Mouse (Mus musculus): ENCODE data around the gene Entr1. TPM values are rescaled to one million over a fixed set of nuclear protein-coding genes. Genes with fewer than 3 reads are reported as not detected.
"Not testable (repeated sequence)": the region's sequence is repeated elsewhere in the genome, so short reads cannot be mapped to it uniquely, and the experiment has no call there.

Gene Entr1
- polyA plus RNA-seq, 1 experiment from 2014 or later = 137 TPM

DNA sequence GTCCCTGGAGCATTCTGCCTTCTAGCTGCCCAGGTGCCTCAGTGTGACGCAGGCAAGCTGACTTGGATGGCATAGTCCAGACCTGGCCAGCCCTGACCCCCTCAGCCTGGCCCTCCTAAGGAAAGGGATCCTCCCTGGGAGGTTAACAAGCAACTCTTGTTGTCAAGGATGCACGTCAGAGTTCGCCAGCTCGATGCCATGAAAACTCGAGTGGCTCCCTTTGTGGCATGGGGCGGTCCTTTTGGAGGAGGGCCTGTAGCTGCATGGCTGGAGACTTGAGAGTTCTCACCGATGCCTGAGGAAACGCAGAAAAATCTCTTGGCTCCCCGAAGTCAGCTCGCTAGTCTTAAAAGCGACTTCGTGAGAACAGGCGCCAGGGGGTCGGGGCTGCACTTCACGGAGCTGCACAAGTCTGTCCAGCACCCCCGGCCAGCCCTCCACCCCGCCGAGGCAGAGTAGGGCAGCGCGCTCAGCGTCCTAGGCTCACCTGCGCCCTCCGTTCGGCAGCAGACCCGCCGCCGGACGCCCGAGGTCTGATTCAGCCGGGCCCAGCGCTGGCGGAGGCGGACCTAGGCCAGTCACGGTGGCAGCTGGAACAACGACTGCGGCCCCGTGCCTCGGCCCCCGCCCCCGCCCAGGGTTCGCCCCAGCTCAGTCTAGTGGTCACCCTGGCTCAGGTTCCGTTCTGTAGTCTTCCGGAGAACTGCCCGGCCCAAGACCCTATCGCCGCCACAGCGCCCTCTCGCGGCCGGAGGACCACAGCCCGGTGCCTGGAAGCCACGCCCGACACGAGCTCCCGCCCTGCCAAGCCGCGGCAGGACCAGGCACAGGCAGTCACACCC is 19.6 kb upstream of the Entr1 start, which contains the start of gene Inpp5e:
Inpp5e (minus strand) TSS at position 689 of the 842 bp plus-strand sequence.
- Histone ChIP-seq H3K36me3 (replicated peaks) (peaks cover 78% of the 10 kb centered on the region), H3K4me3 (peak within 1 kb of the TSS; percentile 89), H3K4me1 (peaks cover 47% of the 10 kb centered on the region), H3K9me3 (no peaks in the 10 kb centered on the region), H3K27ac (replicated peaks) (peak within 1 kb of the TSS; percentile 94), H3K27me3 (replicated peaks; ENCODE audit: low read depth, poor library complexity, severe bottlenecking) (no peaks in the 10 kb centered on the region)
- 1% methylated on average over 57 of the region's 57 CpGs for WGBS
- DNase-seq (ENCODE audit: low spot score) = peak; percentile 98

DNA sequence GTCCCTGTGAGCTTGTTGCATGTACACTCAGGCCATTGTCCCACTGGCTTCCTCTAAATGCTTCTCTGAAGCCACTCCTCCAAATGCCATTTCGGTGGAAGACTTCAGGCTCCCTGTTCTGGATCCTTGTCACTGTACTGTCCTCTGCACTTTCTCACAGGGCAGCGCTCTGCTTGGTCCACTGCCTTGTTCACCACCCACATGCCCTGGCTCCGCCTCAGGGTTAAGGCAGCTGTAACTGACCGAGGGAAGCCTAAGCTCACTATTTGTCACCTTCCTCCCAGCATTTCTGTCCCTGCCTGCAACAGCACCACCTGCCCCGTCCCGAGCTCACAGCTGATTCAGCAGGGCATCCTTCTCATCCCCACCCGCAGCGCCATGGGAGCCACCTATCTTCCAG is 14.2 kb upstream of the Entr1 start:
- Histone ChIP-seq H3K4me1 (peaks cover 37% of the 10 kb centered on the region), H3K27ac (replicated peaks) (no peak overlapping the region), H3K9me3 (no peaks in the 10 kb centered on the region), H3K27me3 (replicated peaks; ENCODE audit: low read depth, poor library complexity, severe bottlenecking) (no peaks in the 10 kb centered on the region), H3K36me3 (replicated peaks) (peaks cover 86% of the 10 kb centered on the region), H3K4me3 (no peak overlapping the region)
- no peak for DNase-seq (ENCODE audit: low spot score)
- 79% methylated on average over 8 of the region's 8 CpGs for WGBS

DNA sequence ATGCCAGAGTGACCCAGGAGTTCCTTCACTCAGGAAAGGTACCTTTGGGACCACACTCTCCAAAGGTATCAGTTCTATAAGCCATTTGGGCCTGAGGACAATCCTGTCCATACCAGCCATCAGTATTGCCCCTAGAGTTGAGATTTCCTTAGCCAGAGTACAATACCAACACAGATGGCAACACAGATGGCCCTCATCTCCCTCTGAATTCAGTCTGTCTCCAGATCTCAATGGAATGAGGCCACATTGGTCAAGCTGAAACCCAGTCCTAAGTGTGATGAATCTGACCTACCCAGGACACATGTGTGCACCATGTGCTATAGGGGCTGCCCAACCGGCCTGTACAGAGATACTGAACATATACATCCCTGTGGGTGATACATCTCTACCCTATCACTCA is 13.1 kb upstream of the Entr1 start:
- 94% methylated on average over 1 of the region's 1 CpGs for WGBS

DNA sequence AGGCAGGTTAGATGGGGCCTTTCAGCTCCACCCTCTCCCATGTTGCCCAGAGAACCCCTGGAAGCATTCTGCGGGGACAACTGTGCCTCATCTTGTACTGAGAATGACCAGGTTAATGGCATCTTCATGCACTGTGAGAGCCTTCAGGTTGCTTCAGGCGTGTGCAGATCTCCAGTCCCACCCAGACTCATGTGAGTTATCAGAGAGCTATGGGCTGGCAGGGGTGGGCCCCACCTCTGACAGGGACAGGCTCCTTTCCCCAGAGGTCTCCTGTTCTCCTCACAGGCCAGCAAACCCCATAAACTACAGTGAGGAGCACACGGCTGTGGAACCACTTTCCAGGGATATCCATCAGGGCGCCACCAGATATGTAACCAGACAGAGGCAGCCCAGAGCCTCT is 11.9 kb upstream of the Entr1 start:
- peaks cover 92% of the 10 kb centered on the region for H3K36me3 ChIP-seq (replicated peaks)
- DNase-seq (ENCODE audit: low spot score) = no peak
- no peaks in the 10 kb centered on the region for H3K27me3 ChIP-seq (replicated peaks; ENCODE audit: low read depth, poor library complexity, severe bottlenecking)
- H3K4me1 ChIP-seq = peaks cover 14% of the 10 kb centered on the region
- no peak overlapping the region for H3K4me3 ChIP-seq
- no peaks in the 10 kb centered on the region for H3K9me3 ChIP-seq
- WGBS = 87% methylated on average over 4 of the region's 4 CpGs
- H3K27ac ChIP-seq (replicated peaks) = no peak overlapping the region

More for the DNA sequence above, 13.1 kb upstream of the Entr1 start:
- Histone ChIP-seq H3K9me3 (no peaks in the 10 kb centered on the region), H3K4me1 (peaks cover 27% of the 10 kb centered on the region), H3K4me3 (no peak overlapping the region), H3K27ac (replicated peaks) (no peak overlapping the region), H3K27me3 (replicated peaks; ENCODE audit: low read depth, poor library complexity, severe bottlenecking) (no peaks in the 10 kb centered on the region), H3K36me3 (replicated peaks) (peaks cover 92% of the 10 kb centered on the region)
- DNase-seq (ENCODE audit: low spot score) = no peak

DNA sequence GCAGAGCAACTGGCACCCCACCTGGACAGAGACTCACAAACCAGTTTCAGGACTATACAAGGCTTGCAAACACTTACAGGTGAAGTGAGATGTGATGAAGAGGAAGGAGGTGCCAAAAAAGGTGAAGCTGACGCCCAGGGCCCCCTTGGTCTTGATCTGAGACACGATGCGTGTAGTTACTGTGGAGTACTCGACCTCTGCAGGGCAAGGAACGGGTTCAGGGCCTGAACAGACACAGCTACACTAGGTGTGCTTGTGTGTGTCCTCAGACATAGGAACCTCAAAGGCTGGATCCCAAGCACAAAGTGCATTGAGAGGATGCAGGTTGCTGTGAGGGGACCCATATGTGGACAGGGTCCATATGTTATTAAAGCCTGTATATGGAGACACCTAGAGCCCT is 11.2 kb upstream of the Entr1 start:
- Histone ChIP-seq H3K4me3 (no peak overlapping the region), H3K27ac (replicated peaks) (no peak overlapping the region), H3K27me3 (replicated peaks; ENCODE audit: low read depth, poor library complexity, severe bottlenecking) (no peaks in the 10 kb centered on the region), H3K4me1 (peaks cover 7% of the 10 kb centered on the region), H3K36me3 (replicated peaks) (peaks cover 92% of the 10 kb centered on the region), H3K9me3 (no peaks in the 10 kb centered on the region)
- no peak for DNase-seq (ENCODE audit: low spot score)
- 91% methylated on average over 5 of the region's 5 CpGs for WGBS

DNA sequence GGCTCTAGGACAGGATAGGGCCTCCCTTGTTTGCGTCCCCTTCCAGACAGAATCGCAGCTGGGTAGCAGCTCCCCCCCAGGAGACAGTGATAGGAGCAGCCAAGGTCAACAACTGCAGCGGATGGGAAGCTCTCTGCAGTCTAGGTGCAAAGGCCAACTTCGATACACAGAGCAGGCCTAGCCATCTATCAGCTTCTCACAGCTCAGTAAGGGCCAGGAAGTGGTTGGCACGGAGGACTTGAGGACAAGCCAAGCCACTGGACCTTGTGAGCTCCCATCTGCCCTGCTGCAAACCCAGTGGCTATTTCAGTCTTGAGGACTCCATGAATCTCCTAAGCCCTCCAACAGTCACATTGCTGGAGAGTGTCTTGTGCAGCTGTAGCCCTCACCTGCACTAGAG is 10.5 kb upstream of the Entr1 start:
- Histone ChIP-seq H3K9me3 (no peaks in the 10 kb centered on the region), H3K4me1 (peaks cover 3% of the 10 kb centered on the region; the same call in 1 of the 2 replicates), H3K27ac (replicated peaks) (no peak overlapping the region), H3K4me3 (no peak overlapping the region), H3K27me3 (replicated peaks; ENCODE audit: low read depth, poor library complexity, severe bottlenecking) (no peaks in the 10 kb centered on the region), H3K36me3 (replicated peaks) (peaks cover 92% of the 10 kb centered on the region)
- no peak for DNase-seq (ENCODE audit: low spot score)
- WGBS = 91% methylated on average over 5 of the region's 5 CpGs

DNA sequence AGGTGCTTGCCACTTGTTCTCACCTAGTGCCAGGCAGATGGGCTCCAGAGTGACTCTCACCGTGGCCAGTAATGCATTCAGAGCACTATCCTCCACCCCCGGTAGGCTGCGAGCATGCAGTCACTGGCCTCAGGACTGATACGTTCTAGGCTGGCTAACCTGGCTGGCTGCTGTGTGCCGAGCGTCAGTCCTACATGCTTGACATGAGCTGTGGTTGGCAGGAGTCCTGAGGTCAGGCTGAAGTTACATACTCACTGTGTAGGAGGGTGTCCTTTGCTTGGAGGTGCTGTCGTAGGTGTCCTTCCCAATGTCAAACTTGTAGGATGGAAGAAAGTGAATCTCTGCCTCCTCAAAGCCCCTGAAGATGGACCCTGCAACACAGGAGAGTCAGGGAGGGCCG is 9.9 kb upstream of the Entr1 start:
- 92% methylated on average over 8 of the region's 8 CpGs for WGBS
- H3K36me3 ChIP-seq (replicated peaks) = peaks cover 96% of the 10 kb centered on the region
- no peaks in the 10 kb centered on the region for H3K9me3 ChIP-seq
- no peak for DNase-seq (ENCODE audit: low spot score)
- H3K4me1 ChIP-seq = no peaks in the 10 kb centered on the region
- no peaks in the 10 kb centered on the region for H3K27me3 ChIP-seq (replicated peaks; ENCODE audit: low read depth, poor library complexity, severe bottlenecking)
- H3K27ac ChIP-seq (replicated peaks) = no peak overlapping the region
- H3K4me3 ChIP-seq = peak overlapping the region; percentile 3; the same call in 1 of the 2 replicates

DNA sequence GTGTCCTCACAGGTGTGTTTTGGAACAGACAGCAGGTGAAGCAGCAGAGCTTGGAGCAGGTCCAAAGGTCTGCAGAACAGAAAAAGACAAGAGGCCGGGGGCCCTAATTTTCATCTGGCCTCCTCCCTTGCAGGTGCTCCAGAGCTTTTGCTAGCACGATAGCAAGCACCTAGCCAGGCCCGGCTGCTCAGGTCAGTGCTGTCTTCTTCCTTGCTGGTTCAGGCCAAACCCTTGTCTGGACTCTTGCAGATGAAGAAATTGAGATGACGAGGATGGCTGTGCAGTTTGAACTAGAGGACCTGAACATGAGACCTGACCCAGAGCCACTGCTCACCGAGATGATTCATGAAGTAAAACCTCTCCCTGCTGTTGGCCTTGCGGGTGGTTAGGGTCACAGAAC is 2.5 kb upstream of the Entr1 start:
- H3K4me1 ChIP-seq = peaks cover 24% of the 10 kb centered on the region
- H3K4me3 ChIP-seq = no peak overlapping the region
- peaks cover 80% of the 10 kb centered on the region for H3K36me3 ChIP-seq (replicated peaks)
- H3K27me3 ChIP-seq (replicated peaks; ENCODE audit: low read depth, poor library complexity, severe bottlenecking) = no peaks in the 10 kb centered on the region
- no peak for DNase-seq (ENCODE audit: low spot score)
- no peaks in the 10 kb centered on the region for H3K9me3 ChIP-seq
- WGBS = 92% methylated on average over 6 of the region's 6 CpGs
- H3K27ac ChIP-seq (replicated peaks) = no peak overlapping the region

DNA sequence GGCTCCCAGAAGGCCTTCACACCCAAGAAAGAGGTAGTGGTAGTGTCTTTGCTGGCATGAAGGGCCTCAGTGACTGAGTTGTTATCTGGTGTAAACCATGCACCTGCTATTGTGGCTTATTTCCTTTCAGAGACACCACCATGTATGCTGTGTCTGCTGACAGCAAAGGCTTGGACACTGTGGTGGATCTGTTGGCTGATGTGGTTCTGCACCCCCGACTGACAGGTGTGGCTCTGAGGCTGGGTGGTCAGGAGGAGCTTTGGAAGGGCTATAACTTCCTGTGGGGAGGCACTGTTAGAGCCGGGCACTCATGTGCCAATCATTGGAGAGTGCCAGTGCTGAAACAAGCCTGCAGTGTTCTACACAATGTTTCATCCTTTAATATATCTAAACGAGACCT is 1.8 kb upstream of the Entr1 start:
- Histone ChIP-seq H3K9me3 (no peaks in the 10 kb centered on the region), H3K27me3 (replicated peaks; ENCODE audit: low read depth, poor library complexity, severe bottlenecking) (no peaks in the 10 kb centered on the region), H3K27ac (replicated peaks) (no peak overlapping the region), H3K36me3 (replicated peaks) (peaks cover 80% of the 10 kb centered on the region), H3K4me1 (peaks cover 24% of the 10 kb centered on the region), H3K4me3 (no peak overlapping the region)
- 89% methylated on average over 3 of the region's 3 CpGs for WGBS
- no peak for DNase-seq (ENCODE audit: low spot score)

DNA sequence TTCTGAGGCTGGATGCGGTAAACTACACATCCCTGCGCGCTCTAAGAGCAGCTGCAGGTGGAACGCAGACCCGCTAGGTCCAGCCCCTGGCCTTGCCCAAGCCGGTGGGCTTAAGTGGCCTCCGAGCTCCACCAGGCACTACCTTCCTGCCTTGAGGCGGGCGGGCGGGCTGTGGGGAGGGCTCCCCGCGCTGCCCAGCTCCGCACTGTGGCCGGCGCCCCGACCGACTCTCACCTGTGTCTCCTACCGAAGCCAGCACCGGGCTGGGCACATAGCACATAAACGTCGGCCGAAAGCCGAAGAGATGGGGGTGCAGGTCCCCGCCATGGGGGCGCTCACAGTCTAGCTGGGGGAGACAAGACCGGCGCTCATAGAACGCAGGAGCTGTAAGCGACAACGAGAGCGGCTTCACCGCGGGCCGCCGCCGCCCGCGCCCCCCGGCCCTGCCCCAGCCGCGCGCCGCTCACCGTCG is 398 bp downstream of the Entr1 start:
- Histone ChIP-seq H3K36me3 (replicated peaks) (peaks cover 80% of the 10 kb centered on the region), H3K4me1 (peaks cover 24% of the 10 kb centered on the region), H3K4me3 (peak overlapping the region; percentile 98), H3K9me3 (no peaks in the 10 kb centered on the region), H3K27me3 (replicated peaks; ENCODE audit: low read depth, poor library complexity, severe bottlenecking) (no peaks in the 10 kb centered on the region), H3K27ac (replicated peaks) (peak overlapping the region; percentile 91)
- peak; percentile 55 for DNase-seq (ENCODE audit: low spot score)
- WGBS = under 1% methylated on average over 45 of the region's 45 CpGs

DNA sequence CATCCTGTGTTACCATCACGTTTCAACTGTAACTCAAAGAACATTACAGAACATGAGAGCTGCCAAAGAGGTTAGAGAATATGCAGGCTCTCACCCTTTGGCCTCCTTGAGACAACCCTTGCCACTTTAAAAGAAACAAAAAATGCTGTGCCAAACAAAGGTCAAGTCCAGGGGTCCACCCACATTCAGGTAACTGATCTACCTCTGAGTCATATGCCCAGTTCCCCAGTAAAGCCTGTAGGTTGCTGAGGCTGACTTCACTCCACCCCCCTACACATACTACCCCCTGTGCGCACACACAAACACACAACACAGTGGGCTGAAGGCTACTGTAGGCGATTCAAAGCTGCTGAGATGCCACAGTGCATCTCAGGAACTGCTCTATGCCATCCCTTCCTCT is 1.4 kb downstream of the Entr1 start:
- Histone ChIP-seq H3K36me3 (replicated peaks) (peaks cover 80% of the 10 kb centered on the region), H3K4me1 (peaks cover 24% of the 10 kb centered on the region), H3K27ac (replicated peaks) (no peak overlapping the region), H3K4me3 (peak overlapping the region; percentile 98), H3K27me3 (replicated peaks; ENCODE audit: low read depth, poor library complexity, severe bottlenecking) (no peaks in the 10 kb centered on the region), H3K9me3 (no peaks in the 10 kb centered on the region)
- WGBS = 92% methylated on average over 3 of the region's 3 CpGs
- no peak for DNase-seq (ENCODE audit: low spot score)

DNA sequence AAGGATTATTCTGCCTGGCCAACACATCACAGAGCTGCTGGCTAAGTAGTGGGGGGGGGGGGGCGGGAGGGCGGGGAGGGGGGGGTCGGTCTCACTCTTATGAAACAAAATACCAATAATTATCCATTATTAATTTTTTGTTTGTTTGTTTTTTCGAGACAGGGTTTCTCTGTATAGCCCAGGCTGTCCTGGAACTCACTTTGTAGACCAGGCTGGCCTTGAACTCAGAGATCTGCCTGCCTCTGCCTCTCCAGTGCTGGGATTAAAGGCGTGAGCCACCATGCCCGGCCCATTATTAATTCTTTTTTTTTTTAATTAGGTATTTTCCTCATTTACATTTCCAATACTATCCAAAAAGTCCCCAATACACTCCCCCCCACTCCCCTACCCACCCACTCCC is 8.2 kb downstream of the Entr1 start:
- Histone ChIP-seq H3K4me3 (peak overlapping the region; percentile 87), H3K4me1 (peaks cover 10% of the 10 kb centered on the region), H3K36me3 (replicated peaks) (peaks cover 75% of the 10 kb centered on the region), H3K27ac (replicated peaks) (peak overlapping the region; percentile 82)
- DNase-seq (ENCODE audit: low spot score); H3K9me3 ChIP-seq; H3K27me3 ChIP-seq (replicated peaks; ENCODE audit: low read depth, poor library complexity, severe bottlenecking): not testable (repeated sequence)
- WGBS = 40% methylated on average over 6 of the region's 6 CpGs

DNA sequence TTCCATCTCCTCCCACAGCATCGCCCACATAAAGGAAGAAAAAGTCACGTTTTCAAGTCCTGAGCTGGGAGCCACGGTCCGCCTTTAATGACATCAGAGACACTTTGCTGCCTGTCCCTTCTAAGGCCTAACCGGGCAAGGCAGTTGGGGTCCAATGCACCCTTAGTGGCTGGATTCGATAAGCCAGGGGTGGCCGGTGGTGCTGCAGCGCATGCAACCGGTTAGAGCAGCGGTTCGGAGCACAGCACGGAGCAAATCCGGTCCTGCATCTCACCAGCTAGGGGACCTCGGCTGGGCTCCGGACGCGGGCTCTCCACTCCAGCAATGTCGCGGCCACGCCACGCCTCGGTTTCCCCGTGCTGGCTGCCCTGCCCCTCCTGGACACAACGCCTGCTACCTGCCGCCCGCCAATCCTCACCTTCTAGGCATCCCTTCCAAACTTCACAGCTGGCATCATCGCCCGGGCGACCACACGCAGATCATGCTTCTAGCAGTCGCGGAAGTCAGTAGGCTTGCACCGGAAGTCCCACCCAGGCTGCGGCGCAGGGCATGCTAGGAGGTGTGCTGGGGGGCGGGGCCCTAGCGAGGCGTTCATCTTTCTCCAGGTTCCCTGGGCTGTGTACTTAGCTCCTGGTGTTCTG is 8.9 kb downstream of the Entr1 start, which contains the start of gene Snapc4:
Snapc4 (minus strand) TSS at position 523 of the 641 bp plus-strand sequence.
- under 1% methylated on average over 38 of the region's 38 CpGs for WGBS
- Histone ChIP-seq H3K9me3 (no peaks in the 10 kb centered on the region), H3K36me3 (replicated peaks) (peaks cover 75% of the 10 kb centered on the region), H3K4me1 (peaks cover 10% of the 10 kb centered on the region), H3K4me3 (peak within 1 kb of the TSS; percentile 87), H3K27ac (replicated peaks) (peak within 1 kb of the TSS; percentile 82), H3K27me3 (replicated peaks; ENCODE audit: low read depth, poor library complexity, severe bottlenecking) (no peaks in the 10 kb centered on the region)
- peak; percentile 92 for DNase-seq (ENCODE audit: low spot score)
